Mouse (Mus musculus): ENCODE data around the gene Mtch2. TPM values are rescaled to one million over a fixed set of nuclear protein-coding genes. Genes with fewer than 3 reads are reported as not detected.
A peak's percentile ranks its signal among the peaks of the same experiment; 100 is the strongest.

The Mtch2 gene
- polyA plus RNA-seq, 1 experiment from 2014 or later: 284 TPM

DNA sequence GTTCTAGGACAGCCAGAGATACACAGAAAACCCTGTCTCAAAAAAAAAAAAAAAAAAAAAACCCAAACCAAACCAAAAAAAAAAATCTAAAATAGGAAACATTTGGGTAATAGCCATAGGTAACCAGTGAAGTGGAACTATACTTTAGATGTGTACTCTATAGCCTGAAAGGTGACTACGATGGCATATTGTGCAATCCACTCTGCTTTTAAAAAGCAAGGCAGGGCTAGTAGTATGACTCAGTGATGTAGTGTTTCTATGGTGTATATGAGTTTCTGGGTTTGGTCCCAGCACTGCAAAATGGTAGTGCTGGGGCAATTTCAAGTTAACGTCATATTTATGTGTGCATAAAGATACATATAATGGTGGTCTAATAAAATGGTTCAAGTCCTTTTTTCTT, 59.8 kb downstream of the Mtch2 start:
- peaks cover 8% of the 10 kb centered on the region; the same call in 1 of the 2 replicates for H3K36me3 ChIP-seq (ENCODE audit: control insufficient read depth, insufficient read depth, low read length)

DNA sequence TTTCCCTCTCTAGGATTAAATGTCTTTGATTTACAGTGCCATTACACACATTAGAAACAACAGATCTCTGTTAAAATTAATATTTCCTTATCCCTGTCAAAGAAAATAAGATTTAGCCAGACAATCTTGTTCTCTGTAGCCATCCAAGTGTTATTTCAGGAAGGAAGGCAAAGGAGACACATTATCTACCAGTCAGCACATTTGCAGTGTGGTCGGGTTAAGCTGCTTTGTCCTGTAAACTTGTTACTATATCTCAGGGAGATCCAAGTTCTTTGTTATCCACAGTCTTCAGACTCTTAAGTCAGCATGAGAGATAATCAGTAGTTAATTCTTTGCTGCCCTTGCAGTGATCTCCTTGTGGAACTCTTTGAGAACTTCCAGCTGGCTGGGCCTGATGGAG, 63.9 kb downstream of the Mtch2 start:
- Histone ChIP-seq H3K36me3 (ENCODE audit: control insufficient read depth, insufficient read depth, low read length) (peaks cover 8% of the 10 kb centered on the region; the same call in 1 of the 2 replicates), H3K4me3 (ENCODE audit: low read depth, low read length) (no peak overlapping the region), H3K4me1 (replicated peaks; ENCODE audit: control insufficient read depth, insufficient read depth, low read length) (no peaks in the 10 kb centered on the region; the same call in 1 of the 2 replicates), H3K27ac (ENCODE audit: low read depth, low read length) (no peak overlapping the region), H3K9me3 (ENCODE audit: control insufficient read depth, low read length) (no peaks in the 10 kb centered on the region), H3K4me2 (replicated peaks; ENCODE audit: low read depth, low read length) (no peak overlapping the region), H3K27me3 (ENCODE audit: control insufficient read depth, insufficient read depth, low read length) (no peaks in the 10 kb centered on the region), H3K9ac (ENCODE audit: low read depth, low read length) (no peak overlapping the region)
- ATAC-seq (ENCODE audit: low FRiP score) (no peak), DNase-seq (ENCODE audit: low spot score) (no peak)
- 84% methylated on average over 1 of the region's 1 CpGs for WGBS

More for the DNA sequence above, 59.8 kb downstream of the Mtch2 start:
- H3K9ac ChIP-seq (ENCODE audit: low read depth, low read length): no peak overlapping the region
- peaks cover 4% of the 10 kb centered on the region for H3K4me1 ChIP-seq (replicated peaks; ENCODE audit: control insufficient read depth, insufficient read depth, low read length)
- H3K27me3 ChIP-seq (ENCODE audit: control insufficient read depth, insufficient read depth, low read length): no peaks in the 10 kb centered on the region
- no peaks in the 10 kb centered on the region for H3K9me3 ChIP-seq (ENCODE audit: control insufficient read depth, low read length)
- no peak overlapping the region for H3K27ac ChIP-seq (ENCODE audit: low read depth, low read length)
- no peak overlapping the region for H3K4me3 ChIP-seq (ENCODE audit: low read depth, low read length)
- no peak for DNase-seq (ENCODE audit: low spot score)
- ATAC-seq (ENCODE audit: low FRiP score): no peak
- 96% methylated on average over 2 of the region's 2 CpGs for WGBS
- no peak overlapping the region for H3K4me2 ChIP-seq (replicated peaks; ENCODE audit: low read depth, low read length)

GRCm38 (mm10) chr2:90911668-90912067, 64.7 kb downstream of the Mtch2 start:
- 93% methylated on average over 1 of the region's 1 CpGs for WGBS
- no peaks in the 10 kb centered on the region for H3K9me3 ChIP-seq (ENCODE audit: control insufficient read depth, low read length)
- H3K4me1 ChIP-seq (replicated peaks; ENCODE audit: control insufficient read depth, insufficient read depth, low read length): no peaks in the 10 kb centered on the region; the same call in none of the 2 replicates
- no peak overlapping the region for H3K27ac ChIP-seq (ENCODE audit: low read depth, low read length)
- no peak for ATAC-seq (ENCODE audit: low FRiP score)
- H3K4me2 ChIP-seq (replicated peaks; ENCODE audit: low read depth, low read length): no peak overlapping the region
- DNase-seq (ENCODE audit: low spot score): no peak
- H3K27me3 ChIP-seq (ENCODE audit: control insufficient read depth, insufficient read depth, low read length): no peaks in the 10 kb centered on the region
- H3K9ac ChIP-seq (ENCODE audit: low read depth, low read length): no peak overlapping the region
- no peak overlapping the region for H3K4me3 ChIP-seq (ENCODE audit: low read depth, low read length)
- peaks cover 8% of the 10 kb centered on the region; the same call in 1 of the 2 replicates for H3K36me3 ChIP-seq (ENCODE audit: control insufficient read depth, insufficient read depth, low read length)

DNA sequence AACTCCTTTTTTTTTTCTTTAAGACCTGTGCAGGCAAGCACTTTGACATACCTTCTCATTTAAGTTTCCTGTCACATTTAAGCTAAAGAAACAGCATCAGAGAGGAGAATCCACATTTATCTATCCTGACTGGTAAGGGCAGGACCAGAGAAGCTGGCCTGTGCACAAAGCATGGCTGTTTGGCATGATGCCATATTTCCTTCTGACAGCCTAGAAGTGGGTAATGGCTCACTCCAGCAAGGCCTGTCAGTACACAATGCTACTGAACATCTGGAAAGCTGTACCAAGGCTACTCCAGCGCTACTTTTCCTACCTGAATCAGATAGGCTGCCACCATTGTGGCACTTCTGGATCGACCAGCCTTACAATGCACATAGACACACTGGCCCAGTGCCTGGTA, 66.7 kb downstream of the Mtch2 start:
- H3K4me1 ChIP-seq (replicated peaks; ENCODE audit: control insufficient read depth, insufficient read depth, low read length): peaks cover 5% of the 10 kb centered on the region
- no peak overlapping the region for H3K27ac ChIP-seq (ENCODE audit: low read depth, low read length)
- 0 out of 2 replicates have a peak, but pooled peaks cover 7% of the 10 kb centered on the region for H3K36me3 ChIP-seq (ENCODE audit: control insufficient read depth, insufficient read depth, low read length)
- DNase-seq (ENCODE audit: low spot score) (no peak), ATAC-seq (ENCODE audit: low FRiP score) (no peak)
- H3K4me3 ChIP-seq (ENCODE audit: low read depth, low read length): no peak overlapping the region
- 96% methylated on average over 2 of the region's 2 CpGs for WGBS
- no peak overlapping the region for H3K9ac ChIP-seq (ENCODE audit: low read depth, low read length)
- H3K27me3 ChIP-seq (ENCODE audit: control insufficient read depth, insufficient read depth, low read length): no peaks in the 10 kb centered on the region
- H3K4me2 ChIP-seq (replicated peaks; ENCODE audit: low read depth, low read length): no peak overlapping the region
- H3K9me3 ChIP-seq (ENCODE audit: control insufficient read depth, low read length): no peaks in the 10 kb centered on the region

- Histone ChIP-seq H3K36me3 (ENCODE audit: control insufficient read depth, insufficient read depth, low read length) (no peaks in the 10 kb centered on the region), H3K4me3 (ENCODE audit: low read depth, low read length) (no peak overlapping the region), H3K4me2 (replicated peaks; ENCODE audit: low read depth, low read length) (no peak overlapping the region), H3K9me3 (ENCODE audit: control insufficient read depth, low read length) (no peaks in the 10 kb centered on the region), H3K9ac (ENCODE audit: low read depth, low read length) (0 out of 2 replicates have a peak overlapping the region, but pooled peaks have one; percentile 4), H3K27ac (ENCODE audit: low read depth, low read length) (no peak overlapping the region), H3K4me1 (replicated peaks; ENCODE audit: control insufficient read depth, insufficient read depth, low read length) (peaks cover 5% of the 10 kb centered on the region), H3K27me3 (ENCODE audit: control insufficient read depth, insufficient read depth, low read length) (no peaks in the 10 kb centered on the region)
- DNase-seq (ENCODE audit: low spot score) (no peak), ATAC-seq (ENCODE audit: low FRiP score) (no peak)
- 85% methylated on average over 1 of the region's 1 CpGs for WGBS
These were observed 68.6 kb downstream of the Mtch2 start for GRCm38 (mm10) chr2:90915516-90915915.

Other genes with a start within 250 kb of the Mtch2 start
- 55.2 and 55.4 TPM in 2 replicates for gene Nup160, start 169.9 kb upstream of the Mtch2 start, polyA plus RNA-seq (2014; fragmentation: Nextera tagmentation; extraction: Ambion mirVana)
- 109 and 110 TPM in 2 replicates for gene Fnbp4, start 101.8 kb upstream of the Mtch2 start, polyA plus RNA-seq (2014; fragmentation: Nextera tagmentation; extraction: Ambion mirVana)
- 1.3 and 1.8 TPM in 2 replicates for gene Agbl2, start 64.4 kb upstream of the Mtch2 start, polyA plus RNA-seq (2014; fragmentation: Nextera tagmentation; extraction: Ambion mirVana)
- 15.1 and 21.2 TPM in 2 replicates for gene C1qtnf4, start 38.7 kb downstream of the Mtch2 start, polyA plus RNA-seq (2014; fragmentation: Nextera tagmentation; extraction: Ambion mirVana)
- gene Kbtbd4, start 57.6 kb downstream of the Mtch2 start, polyA plus RNA-seq (2014; fragmentation: Nextera tagmentation; extraction: Ambion mirVana): 46.0 and 49.3 TPM in 2 replicates
- gene Ndufs3, start 57.7 kb downstream of the Mtch2 start, polyA plus RNA-seq (2014; fragmentation: Nextera tagmentation; extraction: Ambion mirVana): 215 and 217 TPM in 2 replicates
- 78.8 and 90.2 TPM in 2 replicates for gene Celf1, start 93.2 kb downstream of the Mtch2 start, polyA plus RNA-seq (2014; fragmentation: Nextera tagmentation; extraction: Ambion mirVana)
- gene Rapsn, start 188.5 kb downstream of the Mtch2 start, polyA plus RNA-seq (2014; fragmentation: Nextera tagmentation; extraction: Ambion mirVana): 0.60 and 1.4 TPM in 2 replicates
- gene Psmc3, start 206.9 kb downstream of the Mtch2 start, polyA plus RNA-seq (2014; fragmentation: Nextera tagmentation; extraction: Ambion mirVana): 376 and 394 TPM in 2 replicates
- 16.4 and 17.9 TPM in 2 replicates for gene Slc39a13, start 223.3 kb downstream of the Mtch2 start, polyA plus RNA-seq (2014; fragmentation: Nextera tagmentation; extraction: Ambion mirVana)
- 2.6 and 3.0 TPM in 2 replicates for gene Spi1, start 235.2 kb downstream of the Mtch2 start, polyA plus RNA-seq (2014; fragmentation: Nextera tagmentation; extraction: Ambion mirVana)